Mouse (Mus musculus) urinary bladder, adult 18-20 months (tissue): ENCODE measurements around the gene Hyal2.
A peak's percentile ranks its signal among the peaks of the same experiment; 100 is the strongest.
"Not testable (repeated sequence)": the region's sequence is repeated elsewhere in the genome, so short reads cannot be mapped to it uniquely, and the experiment has no call there.

Experiments
- DNase-seq, 2 experiments: peaks; one replicate each; pipeline ENCODE4 v3.0.0; 2022; ENCODE audit warnings: low spot score in 2 of 2, mixed read lengths in 2 of 2

The Hyal2 gene

GRCm38 (mm10) chr9:107545602-107546001 is 22.1 kb upstream of the Hyal2 start:
- no peak for DNase-seq

- peak; percentile 58 to 79 for DNase-seq
Measured at GRCm38 (mm10) chr9:107547026-107547425, 20.7 kb upstream of the Hyal2 start, which contains the start of gene Zmynd10. TSS of gene Zmynd10 (plus strand) at chr9:107547298.

- no peak for DNase-seq
Measured at GRCm38 (mm10) chr9:107547957-107548356, 19.8 kb upstream of the Hyal2 start.

GRCm38 (mm10) chr9:107548820-107549219 is 18.9 kb upstream of the Hyal2 start:
- no peak for DNase-seq

GRCm38 (mm10) chr9:107549297-107550074 is 18.3 kb upstream of the Hyal2 start:
- DNase-seq = no peak

- DNase-seq = no peak
Measured at GRCm38 (mm10) chr9:107550491-107551116, 17.1 kb upstream of the Hyal2 start.

GRCm38 (mm10) chr9:107551117-107551889 is 16.4 kb upstream of the Hyal2 start, which contains the start of gene Rassf1:
TSS of gene Rassf1 (plus strand) at chr9:107551555.
- DNase-seq = peak; percentile 60 to 67

GRCm38 (mm10) chr9:107551890-107552355 is 15.8 kb upstream of the Hyal2 start:
- DNase-seq = no peak

GRCm38 (mm10) chr9:107552690-107553393 is 14.9 kb upstream of the Hyal2 start:
- no peak for DNase-seq

- no peak for DNase-seq
Measured at GRCm38 (mm10) chr9:107553541-107554318, 14.0 kb upstream of the Hyal2 start.

- peak; percentile 87 to 91 for DNase-seq
Measured at GRCm38 (mm10) chr9:107554319-107554825, 13.4 kb upstream of the Hyal2 start.

- DNase-seq = peak in 1 of 2 experiments; percentile 59
Measured at GRCm38 (mm10) chr9:107555031-107555457, 12.7 kb upstream of the Hyal2 start.

GRCm38 (mm10) chr9:107555701-107556100 is 12.0 kb upstream of the Hyal2 start:
- DNase-seq = no peak

- no peak for DNase-seq
Measured at GRCm38 (mm10) chr9:107556346-107556745, 11.4 kb upstream of the Hyal2 start.

GRCm38 (mm10) chr9:107563029-107563581 is 4.6 kb upstream of the Hyal2 start, which contains the start of gene Tusc2:
TSS of gene Tusc2 (plus strand) at chr9:107563255.
- DNase-seq = peak; percentile 91 to 93

- not testable (repeated sequence) for DNase-seq
Measured at GRCm38 (mm10) chr9:107565556-107565955, 2.2 kb upstream of the Hyal2 start.

- DNase-seq = peak in 1 of 2 experiments; percentile 78
Measured at GRCm38 (mm10) chr9:107566041-107566709, 1.6 kb upstream of the Hyal2 start.

- no peak for DNase-seq
Measured at GRCm38 (mm10) chr9:107566855-107567254, 890 bp upstream of the Hyal2 start.
